Mouse (Mus musculus) neural tube, embryonic 15.5 days (tissue): Measurements from ENCODE around the gene Ttbk1. TPM values are rescaled to one million over a fixed set of nuclear protein-coding genes. Genes with fewer than 3 reads are reported as not detected.

Experiments
- ATAC-seq: fragments of 200-750 bp; cut with Nextera tagmentation; 2 replicates; pipeline ENCODE4 v1.8.0; 2017; ENCODE audit warnings: mild to moderate bottlenecking, moderate TSS enrichment, moderate library complexity; ENCODE audit not compliant: low FRiP score
- H3K27ac ChIP-seq: fragments of 300-500 bp; sonication (generic); replicated peaks from 2 replicates; pipeline ENCODE4 v1.5.1; 2015; ENCODE audit warnings: mild to moderate bottlenecking, inconsistent platforms
- H3K27me3 ChIP-seq: fragments of 300-500 bp; sonication (generic); replicated peaks from 2 replicates; pipeline ENCODE4 v1.6.1; 2015; ENCODE audit warnings: inconsistent platforms
- H3K36me3 ChIP-seq: fragments of 300-500 bp; sonication (generic); 2 replicates; pipeline ENCODE4 v1.6.1; 2015; ENCODE audit warnings: inconsistent platforms
- H3K4me1 ChIP-seq: fragments of 300-500 bp; sonication (generic); 2 replicates; pipeline ENCODE4 v1.6.1; 2015; ENCODE audit warnings: inconsistent platforms
- H3K4me2 ChIP-seq: fragments of 300-500 bp; sonication (generic); 2 replicates; pipeline ENCODE4 v1.6.1; 2015; ENCODE audit warnings: inconsistent platforms, mild to moderate bottlenecking, moderate library complexity
- H3K4me3 ChIP-seq: fragments of 300-500 bp; sonication (generic); replicated peaks from 2 replicates; pipeline ENCODE4 v1.5.1; 2015; ENCODE audit warnings: mild to moderate bottlenecking, inconsistent platforms
- H3K9ac ChIP-seq: fragments of 300-500 bp; sonication (generic); replicated peaks from 2 replicates; pipeline ENCODE4 v1.6.1; 2015; ENCODE audit warnings: mild to moderate bottlenecking, inconsistent platforms
- H3K9me3 ChIP-seq: fragments of 300-500 bp; sonication (generic); replicated peaks from 2 replicates; pipeline ENCODE4 v1.6.1; 2016; ENCODE audit warnings: inconsistent platforms
- WGBS: fragments of 180-500 bp; shearing (Covaris S2); methylation state at CpG from one replicate; pipeline ENCODE4 v1.1.7; 2015; ENCODE audit warnings: mixed read lengths; 5-methylcytosine and 5-hydroxymethylcytosine counted together
- polyA plus RNA-seq: library from polyadenylated mRNA; unstranded; fragments of >200 nt; fragmentation: Nextera tagmentation; extraction: Ambion mirVana; gene quantifications from 2 replicates; pipeline ENCODE4 v1.2.1, GENCODE M21; 2015

The Ttbk1 gene
- polyA plus RNA-seq, 1 experiment from 2014 or later = 7.8 TPM

DNA sequence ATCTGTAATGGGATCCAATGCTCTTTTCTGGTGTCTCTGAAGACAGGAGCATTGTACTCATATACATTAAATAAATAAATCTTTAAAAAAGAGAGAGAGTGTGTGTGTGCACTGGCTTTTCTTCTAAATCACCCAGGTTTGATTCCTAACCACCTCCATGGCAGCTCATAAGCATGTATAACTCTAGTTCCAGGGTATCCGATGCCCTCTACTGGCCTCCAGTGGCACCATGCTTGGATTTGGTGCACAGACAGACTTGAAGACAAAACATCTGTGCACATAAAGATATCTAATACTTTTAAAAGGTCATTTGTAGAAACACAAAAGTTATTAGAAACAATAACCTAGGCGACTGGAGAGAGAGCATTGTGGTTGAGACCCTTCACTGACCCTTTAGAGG is 94.5 kb downstream of the Ttbk1 start:
- H3K9ac ChIP-seq = no peak overlapping the region
- no peak overlapping the region for H3K27ac ChIP-seq
- H3K9me3 ChIP-seq = no peaks in the 10 kb centered on the region
- 44% methylated on average over 2 of the region's 2 CpGs for WGBS
- no peak overlapping the region for H3K4me2 ChIP-seq
- H3K36me3 ChIP-seq = peaks cover 58% of the 10 kb centered on the region
- H3K4me3 ChIP-seq = no peak overlapping the region
- H3K27me3 ChIP-seq = no peaks in the 10 kb centered on the region
- H3K4me1 ChIP-seq = no peaks in the 10 kb centered on the region
- no peak for ATAC-seq

Other genes starting within 250 kb of the Ttbk1 start
- 73.7 and 76.4 TPM in 2 replicates for gene Polr1c, start 239.6 kb downstream of the Ttbk1 start, polyA plus RNA-seq
- gene Yipf3, start 239.6 kb downstream of the Ttbk1 start, polyA plus RNA-seq = 87.8 and 97.8 TPM in 2 replicates
- 13.1 and 15.0 TPM in 2 replicates for gene Lrrc73, start 234.1 kb downstream of the Ttbk1 start, polyA plus RNA-seq
- gene Tjap1, start 204.6 kb downstream of the Ttbk1 start, polyA plus RNA-seq = 28.6 and 32.6 TPM in 2 replicates
- gene Dlk2, start 190.3 kb downstream of the Ttbk1 start, polyA plus RNA-seq = 24.7 and 27.4 TPM in 2 replicates
- 9.3 TPM in 2 replicates for gene Abcc10, start 159.3 kb downstream of the Ttbk1 start, polyA plus RNA-seq
- 19.0 and 19.9 TPM in 2 replicates for gene Zfp318, start 103.9 kb downstream of the Ttbk1 start, polyA plus RNA-seq
- 2.7 and 43.4 TPM in 2 replicates for gene Crip3, start 58.7 kb downstream of the Ttbk1 start, polyA plus RNA-seq
- 1.3 TPM in 1 of 2 replicates, not detected in the other for gene Slc22a7, start 49.2 kb downstream of the Ttbk1 start, polyA plus RNA-seq
- 13.6 and 22.7 TPM in 2 replicates for gene Dnph1, start 9.0 kb upstream of the Ttbk1 start, polyA plus RNA-seq
- gene Cul9, start 58.7 kb upstream of the Ttbk1 start, polyA plus RNA-seq = 17.3 and 22.6 TPM in 2 replicates
- 2.5 and 6.4 TPM in 2 replicates for gene Srf, start 68.5 kb upstream of the Ttbk1 start, polyA plus RNA-seq
- 29.3 and 41.7 TPM in 2 replicates for gene Ptk7, start 141.8 kb upstream of the Ttbk1 start, polyA plus RNA-seq
- 31.8 and 32.3 TPM in 2 replicates for gene Klc4, start 158.3 kb upstream of the Ttbk1 start, polyA plus RNA-seq
- gene Mrpl2, start 158.6 kb upstream of the Ttbk1 start, polyA plus RNA-seq = 64.9 and 80.5 TPM in 2 replicates
- gene Cul7, start 162.7 kb upstream of the Ttbk1 start, polyA plus RNA-seq = 37.1 and 40.1 TPM in 2 replicates
- gene Rrp36, start 186.7 kb upstream of the Ttbk1 start, polyA plus RNA-seq = 53.5 and 59.1 TPM in 2 replicates
- 275 and 308 TPM in 2 replicates for gene Mea1, start 191.1 kb upstream of the Ttbk1 start, polyA plus RNA-seq
- gene Klhdc3, start 193.2 kb upstream of the Ttbk1 start, polyA plus RNA-seq = 166 TPM in 2 replicates
- 89.1 and 93.2 TPM in 2 replicates for gene Ppp2r5d, start 217.4 kb upstream of the Ttbk1 start, polyA plus RNA-seq
- 27.8 and 28.3 TPM in 2 replicates for gene Pex6, start 223.8 kb upstream of the Ttbk1 start, polyA plus RNA-seq
- gene Gnmt, start 241.5 kb upstream of the Ttbk1 start, polyA plus RNA-seq = 1.7 and 1.9 TPM in 2 replicates